Mouse (Mus musculus): ENCODE measurements around the gene Aim2.

Aim2 gene

DNA sequence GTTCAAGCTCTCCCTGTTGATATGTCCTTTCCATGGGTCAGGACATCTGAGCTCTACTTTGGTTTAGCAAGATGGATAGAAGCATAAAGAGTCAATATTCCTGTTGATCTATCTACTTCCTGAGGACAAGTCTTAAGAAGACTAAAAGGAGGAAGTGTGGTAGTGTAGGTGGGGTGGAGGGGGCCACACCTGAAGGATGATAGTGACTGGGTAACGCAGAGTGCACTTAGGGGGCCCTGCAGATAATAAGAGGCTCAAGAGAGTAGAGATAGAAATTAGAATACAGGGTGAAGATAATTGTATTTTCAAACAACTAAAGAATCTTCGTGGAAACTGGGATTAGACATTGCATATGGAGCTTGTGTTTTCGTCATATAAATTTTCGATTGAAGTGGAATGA lies 5.6 kb upstream of the Aim2 start:
- DNase-seq (ENCODE audit: low read depth, low spot score): no peak

DNA sequence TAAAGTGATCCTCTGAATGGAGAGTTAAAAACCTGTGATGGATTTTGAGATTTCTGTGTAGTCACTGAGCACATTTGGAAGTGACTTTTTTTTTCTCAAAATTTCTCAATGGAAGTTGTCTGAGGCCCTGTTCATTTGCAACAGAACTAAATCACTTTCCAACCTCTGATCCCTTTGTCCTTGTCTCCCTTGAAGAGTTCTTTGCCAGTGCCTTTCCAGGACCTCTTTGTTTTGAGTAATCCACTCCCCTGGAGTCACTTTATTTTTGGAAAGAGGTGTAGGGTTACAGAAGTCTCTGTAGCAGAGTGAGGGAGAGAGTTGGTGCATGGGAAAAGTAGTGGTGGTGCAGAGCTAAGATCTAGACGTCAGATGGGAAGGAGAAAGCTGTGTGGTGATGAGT lies 2.2 kb upstream of the Aim2 start:
- DNase-seq (ENCODE audit: low read depth, low spot score): no peak

DNA sequence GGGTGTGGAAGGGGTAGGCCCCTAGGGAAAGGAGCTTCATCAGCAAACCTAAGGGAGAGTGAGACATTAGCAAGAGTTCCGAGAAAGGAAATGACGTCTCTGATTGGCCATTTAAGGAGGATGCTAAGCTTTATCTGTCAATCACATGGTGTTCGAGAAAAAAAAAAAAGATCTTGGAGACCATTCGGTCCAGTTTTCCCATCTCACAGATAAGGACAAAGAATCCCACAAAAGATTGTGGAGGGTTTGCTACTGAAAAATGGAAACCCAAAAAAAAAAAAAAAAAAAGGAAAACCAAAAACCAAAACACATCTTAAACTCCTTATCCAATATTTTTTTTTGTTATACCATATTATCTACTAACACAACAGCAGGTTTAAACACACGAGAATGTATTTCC lies 1.5 kb upstream of the Aim2 start:
- DNase-seq (ENCODE audit: low read depth, low spot score): no peak

DNA sequence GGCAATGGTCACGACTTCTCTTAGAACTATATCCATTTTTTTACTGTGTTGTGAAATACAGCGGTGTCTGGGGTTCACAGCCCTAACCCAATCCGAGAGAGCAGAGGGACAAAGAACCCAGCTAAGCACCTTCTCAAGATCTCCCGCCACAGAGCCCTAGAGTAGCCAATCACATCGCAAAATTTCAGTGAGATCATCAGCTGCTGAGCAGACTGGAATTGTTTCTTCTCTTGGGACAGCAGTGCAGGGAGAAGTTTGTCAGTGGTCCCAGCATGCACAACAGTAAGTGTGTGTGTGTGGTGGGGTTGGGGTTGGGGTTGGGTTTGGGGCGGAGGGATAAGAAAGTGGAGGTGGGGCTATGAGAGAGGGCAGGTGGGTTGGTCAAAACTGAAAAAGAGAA lies 733 bp upstream of the Aim2 start:
- DNase-seq (ENCODE audit: low read depth, low spot score): peak; percentile 6

GRCm38 (mm10) chr1:173355107-173355846 lies 4.6 kb downstream of the Aim2 start:
- no peak for DNase-seq (ENCODE audit: low read depth, low spot score)

- no peak for DNase-seq (ENCODE audit: low read depth, low spot score)
Measured at GRCm38 (mm10) chr1:173356699-173357098, 6.0 kb downstream of the Aim2 start.

GRCm38 (mm10) chr1:173357799-173358198 lies 7.1 kb downstream of the Aim2 start:
- no peak for DNase-seq (ENCODE audit: low read depth, low spot score)

- no peak for DNase-seq (ENCODE audit: low read depth, low spot score)
Measured at GRCm38 (mm10) chr1:173359590-173360290, 9.1 kb downstream of the Aim2 start.

- DNase-seq (ENCODE audit: low read depth, low spot score): peak; percentile 19
Measured at GRCm38 (mm10) chr1:173361651-173362050, 11.0 kb downstream of the Aim2 start.

DNA sequence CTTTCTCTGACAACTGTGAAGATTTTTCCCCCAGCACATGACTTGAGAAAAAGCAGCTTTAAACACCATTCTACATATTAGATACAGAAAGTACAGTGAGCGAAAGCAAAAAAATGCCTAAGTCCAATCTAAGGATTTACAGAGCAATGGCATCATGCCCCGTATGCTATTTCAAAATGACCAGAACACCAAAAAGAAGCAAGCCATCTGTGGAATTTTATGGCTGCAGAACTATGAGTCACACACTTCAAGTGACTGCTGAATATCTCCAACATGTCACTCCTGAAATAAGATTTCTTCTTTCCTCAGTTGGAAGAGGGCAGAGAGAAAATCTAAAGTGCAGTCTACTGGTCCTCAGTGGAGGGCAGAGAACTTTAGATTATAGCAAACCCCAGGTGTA lies 12.8 kb downstream of the Aim2 start:
- DNase-seq (ENCODE audit: low read depth, low spot score): no peak

GRCm38 (mm10) chr1:173364125-173364800 lies 13.6 kb downstream of the Aim2 start:
- no peak for DNase-seq (ENCODE audit: low read depth, low spot score)

DNA sequence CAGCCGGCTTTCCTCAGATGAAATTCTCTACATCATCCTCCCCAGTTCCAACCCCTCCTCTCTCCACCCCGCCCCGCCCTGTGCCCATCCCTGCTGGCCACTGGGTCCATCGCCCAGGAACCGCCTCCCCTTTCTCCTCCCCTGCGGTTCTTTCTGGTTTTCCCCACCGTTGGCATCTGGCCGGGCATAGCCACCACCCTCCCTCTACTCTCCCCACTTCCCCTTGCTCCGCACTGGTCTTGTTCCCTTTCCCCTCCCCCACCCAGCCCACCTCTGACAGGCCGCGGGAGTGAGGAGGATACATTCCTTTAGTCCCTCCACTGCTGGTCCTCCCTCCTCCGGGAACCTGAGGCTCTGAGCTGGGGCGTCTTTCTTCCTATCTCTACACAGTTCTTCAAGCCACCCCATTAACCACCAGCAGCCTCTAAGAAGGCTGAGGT lies 15.3 kb downstream of the Aim2 start:
- DNase-seq (ENCODE audit: low read depth, low spot score): no peak

- DNase-seq (ENCODE audit: low read depth, low spot score): no peak
Measured at GRCm38 (mm10) chr1:173366701-173367355, 16.1 kb downstream of the Aim2 start.

DNA sequence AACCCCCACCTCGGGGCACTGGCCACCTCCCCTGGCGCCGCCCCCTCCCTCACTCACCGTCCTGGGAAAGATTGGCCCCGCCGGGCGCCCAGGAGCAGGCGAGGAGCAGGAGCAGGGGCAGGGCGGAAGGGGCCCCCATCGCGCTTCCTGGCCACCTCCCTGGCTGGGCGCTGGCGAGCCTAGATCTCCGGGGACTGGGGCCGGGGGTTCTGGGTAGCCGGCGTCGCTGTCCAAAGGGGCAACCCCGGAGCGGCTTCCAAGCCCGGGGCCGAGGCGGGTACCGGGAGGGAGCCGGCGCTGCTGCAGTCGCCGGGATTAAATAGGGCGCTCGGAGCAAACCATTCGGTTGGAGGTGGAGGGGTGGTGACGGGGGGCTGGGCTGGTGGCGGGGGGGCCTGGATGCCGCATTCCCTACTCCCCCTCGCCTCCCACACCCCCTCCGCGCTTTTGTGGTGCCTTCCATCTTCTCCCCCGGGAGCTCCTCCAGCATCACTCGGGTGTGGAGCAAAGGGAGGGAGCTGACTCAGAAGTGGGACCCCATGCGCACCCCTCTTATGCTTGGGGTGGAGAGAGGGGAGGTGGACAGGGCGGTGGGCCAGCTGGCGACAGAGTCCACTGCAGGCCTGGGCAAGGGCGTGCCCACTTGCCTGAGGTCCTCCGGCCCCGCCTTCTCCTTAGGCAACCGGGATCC lies 16.8 kb downstream of the Aim2 start, which contains the start of gene Cadm3:
Gene Cadm3 (minus strand): TSS at position 340 of the 691 bp plus-strand sequence.
- DNase-seq (ENCODE audit: low read depth, low spot score): no peak

- DNase-seq (ENCODE audit: low read depth, low spot score): no peak
Measured at GRCm38 (mm10) chr1:173369611-173370010, 18.9 kb downstream of the Aim2 start.

- DNase-seq (ENCODE audit: low read depth, low spot score): no peak
Measured at GRCm38 (mm10) chr1:173370456-173370855, 19.8 kb downstream of the Aim2 start.

DNA sequence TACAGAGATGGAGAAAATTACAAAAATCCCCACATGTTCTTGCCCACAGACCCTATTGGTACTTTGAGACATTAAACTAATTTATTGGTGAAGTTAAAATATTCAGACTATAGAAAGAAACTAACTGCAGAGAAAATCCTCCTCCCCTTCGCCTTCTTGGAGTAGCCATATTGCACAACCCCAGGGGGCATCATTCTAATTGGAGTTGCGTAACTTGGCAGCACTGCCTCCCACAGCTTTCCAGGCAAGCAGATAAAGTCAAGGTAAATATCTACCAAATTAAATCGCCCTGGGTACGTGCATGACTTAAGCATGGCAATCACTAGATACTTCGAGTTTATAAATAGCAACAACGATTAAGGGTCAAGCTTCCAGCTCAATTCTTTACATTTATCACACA lies 20.9 kb downstream of the Aim2 start:
- DNase-seq (ENCODE audit: low read depth, low spot score): no peak

DNA sequence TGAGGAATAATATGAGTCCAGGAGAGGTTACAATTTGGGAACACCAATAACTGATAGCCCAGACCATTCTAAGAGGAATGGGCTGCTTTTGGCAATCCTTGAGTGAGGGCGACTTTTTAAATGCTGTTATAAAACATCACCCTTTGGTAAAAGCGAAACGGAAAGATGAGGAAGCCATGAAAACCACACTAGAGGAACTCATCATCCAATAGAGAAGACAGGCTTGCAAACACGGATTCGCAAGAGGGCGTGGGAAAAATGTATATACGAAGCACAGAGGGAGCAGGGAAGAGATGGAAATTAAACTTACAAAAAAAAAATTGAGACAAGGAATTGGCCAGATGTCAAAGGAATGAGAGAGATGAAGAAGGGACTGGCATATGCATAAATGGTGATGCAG lies 23.3 kb downstream of the Aim2 start:
- no peak for DNase-seq (ENCODE audit: low read depth, low spot score)

- DNase-seq (ENCODE audit: low read depth, low spot score): no peak
Measured at GRCm38 (mm10) chr1:173377380-173378112, 26.9 kb downstream of the Aim2 start.

DNA sequence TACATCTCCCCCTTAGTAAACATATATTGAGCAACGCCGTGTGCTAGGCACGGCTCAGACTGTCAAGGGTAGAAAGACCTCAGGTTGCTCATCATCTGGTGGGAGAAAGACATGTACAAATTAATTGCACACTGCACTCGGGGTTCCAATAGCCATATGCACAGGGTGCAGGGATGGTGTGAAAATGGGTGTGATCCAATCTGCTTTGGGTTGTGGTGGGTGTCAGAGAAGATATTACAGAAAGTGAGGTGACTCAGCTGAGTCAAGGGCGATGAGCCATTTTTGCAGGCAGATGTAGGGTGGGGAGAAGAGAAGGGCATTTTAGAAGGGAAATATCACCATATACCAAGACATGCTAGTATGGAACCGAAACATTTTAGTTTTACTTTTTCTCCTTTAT lies 30.8 kb downstream of the Aim2 start:
- no peak for DNase-seq (ENCODE audit: low read depth, low spot score)

- no peak for DNase-seq (ENCODE audit: low read depth, low spot score)
Measured at GRCm38 (mm10) chr1:173389431-173389830, 38.8 kb downstream of the Aim2 start.

Measured in CD4-positive helper T cell, adult 2 months (primary cell).